Mouse (Mus musculus) forebrain, postnatal 0 days (tissue): ENCODE data around the gene Fbxl16. TPM values are rescaled to one million over a fixed set of nuclear protein-coding genes. Genes with fewer than 3 reads are reported as not detected.

Experiments
- ATAC-seq: fragments of 200-750 bp; cut with Nextera tagmentation; 2 replicates; pipeline ENCODE4 v1.8.0; 2017; ENCODE audit warnings: mild to moderate bottlenecking, moderate library complexity
- DNase-seq: peaks from one replicate; pipeline ENCODE4 v3.0.0-alpha.2; 2015
- H3K27ac ChIP-seq: fragments of 300-500 bp; sonication (generic); 2 replicates; pipeline ENCODE4 v1.5.1; 2014; ENCODE audit warnings: low read depth, mild to moderate bottlenecking, antibody characterized with exemption, low read length, moderate library complexity, mixed read lengths
- H3K27me3 ChIP-seq: fragments of 300-500 bp; sonication (generic); 2 replicates; pipeline ENCODE4 v1.6.1; 2014; ENCODE audit warnings: mild to moderate bottlenecking, low read length, mixed read lengths; ENCODE audit not compliant: insufficient read depth
- H3K36me3 ChIP-seq: fragments of 300-500 bp; sonication (generic); 2 replicates; pipeline ENCODE4 v1.6.1; 2014; ENCODE audit warnings: mild to moderate bottlenecking, moderate library complexity; ENCODE audit not compliant: insufficient read depth
- H3K4me1 ChIP-seq: fragments of 300-500 bp; sonication (generic); 2 replicates; pipeline ENCODE4 v1.6.1; 2014; ENCODE audit warnings: antibody characterized with exemption; ENCODE audit not compliant: insufficient read depth
- H3K4me2 ChIP-seq: fragments of 300-500 bp; sonication (generic); 2 replicates; pipeline ENCODE4 v1.6.1; 2014; ENCODE audit warnings: low read depth, mild to moderate bottlenecking, moderate library complexity
- H3K4me3 ChIP-seq: fragments of 300-500 bp; sonication (generic); 2 replicates; pipeline ENCODE4 v1.5.1; 2014; ENCODE audit warnings: low read depth, low read length, mixed read lengths
- H3K9ac ChIP-seq: fragments of 300-500 bp; sonication (generic); 2 replicates; pipeline ENCODE4 v1.6.1; 2014; ENCODE audit warnings: mild to moderate bottlenecking
- H3K9me3 ChIP-seq: fragments of 300-500 bp; sonication (generic); 2 replicates; pipeline ENCODE4 v1.6.1; 2016; ENCODE audit warnings: low read length
- CTCF ChIP-seq: sonication (generic); IDR thresholded peaks from 2 replicates; pipeline ENCODE4 v1.5.1; 2016; ENCODE audit warnings: antibody characterized with exemption, control low read depth, low read depth
- WGBS: fragments of 180-500 bp; shearing (Covaris S2); extraction: QIAGEN DNeasy Blood & Tissue Kit; methylation state at CpG from one replicate; pipeline ENCODE4 v1.1.7; 2014; 5-methylcytosine and 5-hydroxymethylcytosine counted together
- polyA plus RNA-seq: library from polyadenylated mRNA; unstranded; fragments of >200 nt; fragmentation: Nextera tagmentation; extraction: Ambion mirVana; gene quantifications from 2 replicates; pipeline ENCODE4 v1.2.1, GENCODE M21; 2015
- total RNA-seq: library from RNA; depleted of rRNA; stranded (reverse); fragments of >200 nt; gene quantifications from 2 replicates; pipeline ENCODE4 v1.2.3, GENCODE M21; 2014

Fbxl16 gene
- total and polyA plus RNA-seq, 2 experiments from 2014 or later = 58.7 to 133 TPM

DNA sequence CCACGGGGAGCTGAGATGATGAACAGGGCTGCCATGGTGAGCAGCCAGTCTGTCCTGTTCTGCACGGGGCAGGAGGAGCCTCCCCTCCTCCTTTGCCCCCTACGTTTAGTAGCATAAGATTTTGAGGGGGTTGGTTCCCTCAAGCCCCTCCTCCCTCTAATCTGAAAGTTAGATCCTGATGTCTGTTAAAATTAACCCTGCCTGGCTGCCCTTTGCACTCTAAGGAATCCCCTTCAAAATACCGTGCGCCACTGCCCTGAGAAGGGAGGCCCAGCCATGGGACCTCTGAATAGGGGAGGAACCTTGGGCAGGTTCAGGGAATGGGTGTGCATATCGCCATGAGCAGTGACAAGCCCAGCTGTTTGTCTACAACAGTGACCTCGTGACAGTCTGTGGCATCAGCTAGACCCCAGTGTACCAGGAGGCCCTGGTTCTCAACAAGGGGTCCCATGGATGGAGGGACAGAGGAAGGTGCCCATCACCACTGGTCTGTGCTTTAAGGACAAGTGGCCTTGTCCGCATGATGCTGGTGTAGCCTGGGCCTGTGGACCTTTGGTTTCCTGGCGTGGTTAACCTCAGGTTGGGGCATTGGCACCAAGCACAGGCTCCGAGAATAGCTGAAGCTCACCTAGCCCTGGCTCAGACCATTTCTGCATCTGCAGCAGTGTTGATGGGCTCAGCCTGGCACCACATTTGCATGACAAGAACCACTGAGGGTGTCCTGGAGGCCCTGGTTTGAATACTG is 33.4 kb upstream of the Fbxl16 start:
- DNase-seq (no peak), ATAC-seq (no peak)
- no peak overlapping the region for H3K27ac ChIP-seq
- H3K4me3 ChIP-seq = no peak overlapping the region
- no peaks in the 10 kb centered on the region for H3K27me3 ChIP-seq
- no peak overlapping the region for H3K4me2 ChIP-seq
- H3K9ac ChIP-seq = no peak overlapping the region
- TF ChIP-seq CTCF = no peak
- H3K36me3 ChIP-seq = peaks cover 15% of the 10 kb centered on the region
- no peaks in the 10 kb centered on the region for H3K9me3 ChIP-seq
- H3K4me1 ChIP-seq = peaks cover 5% of the 10 kb centered on the region
- 85% methylated on average over 10 of the region's 10 CpGs for WGBS

DNA sequence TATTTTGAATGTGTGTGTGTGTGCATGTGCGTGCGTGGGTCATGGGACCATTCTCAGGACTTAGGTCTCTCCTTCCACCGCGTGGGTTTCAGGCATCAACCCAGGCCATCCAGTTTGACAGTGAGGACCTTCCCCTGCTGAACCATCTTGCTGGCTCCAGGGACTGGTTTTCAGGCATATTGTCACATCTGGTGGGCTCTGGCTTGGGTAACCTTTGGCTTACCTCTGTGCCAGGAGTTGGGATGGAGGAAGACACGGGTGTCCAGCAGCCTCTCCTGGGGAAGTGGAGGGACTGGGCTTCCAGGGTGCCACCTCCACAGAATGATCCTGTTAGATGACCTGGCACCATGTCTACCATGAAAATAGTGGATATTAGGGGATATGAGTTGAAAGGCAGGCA is 30.9 kb upstream of the Fbxl16 start:
- ATAC-seq (no peak), DNase-seq (no peak)
- H3K36me3 ChIP-seq = peaks cover 36% of the 10 kb centered on the region
- no peak overlapping the region for H3K9ac ChIP-seq
- H3K4me1 ChIP-seq = peaks cover 5% of the 10 kb centered on the region
- H3K9me3 ChIP-seq = no peaks in the 10 kb centered on the region
- no peak for TF ChIP-seq CTCF
- H3K27ac ChIP-seq = no peak overlapping the region
- WGBS = 96% methylated on average over 5 of the region's 5 CpGs
- H3K4me2 ChIP-seq = no peak overlapping the region
- H3K4me3 ChIP-seq = no peak overlapping the region
- H3K27me3 ChIP-seq = no peaks in the 10 kb centered on the region

DNA sequence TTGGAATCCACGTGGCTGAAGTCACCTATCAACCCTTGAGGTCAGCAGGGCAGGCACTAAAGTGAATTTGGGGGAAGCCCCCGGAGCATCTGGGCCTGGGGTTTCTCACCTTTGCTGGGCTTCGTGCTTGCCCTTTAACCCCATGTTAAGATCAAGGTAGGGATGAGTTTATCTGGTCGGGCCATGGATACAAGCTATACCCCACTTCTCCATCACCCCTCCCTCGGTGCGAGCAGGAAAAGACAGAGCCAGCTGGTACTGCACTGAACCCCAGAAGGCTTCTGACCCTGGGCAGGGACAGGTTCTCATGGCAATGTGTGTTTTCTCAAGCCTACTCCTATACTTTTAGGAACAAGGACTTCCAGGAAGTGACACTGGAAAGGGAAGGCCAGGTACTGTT is 27.5 kb upstream of the Fbxl16 start:
- WGBS = 78% methylated on average over 6 of the region's 6 CpGs
- no peak for TF ChIP-seq CTCF
- no peak overlapping the region for H3K9ac ChIP-seq
- no peak overlapping the region for H3K4me3 ChIP-seq
- H3K4me1 ChIP-seq = peaks cover 6% of the 10 kb centered on the region
- no peak for DNase-seq
- ATAC-seq = no peak
- H3K36me3 ChIP-seq = peaks cover 49% of the 10 kb centered on the region
- no peaks in the 10 kb centered on the region for H3K27me3 ChIP-seq
- H3K4me2 ChIP-seq = no peak overlapping the region
- H3K9me3 ChIP-seq = no peaks in the 10 kb centered on the region
- H3K27ac ChIP-seq = no peak overlapping the region

DNA sequence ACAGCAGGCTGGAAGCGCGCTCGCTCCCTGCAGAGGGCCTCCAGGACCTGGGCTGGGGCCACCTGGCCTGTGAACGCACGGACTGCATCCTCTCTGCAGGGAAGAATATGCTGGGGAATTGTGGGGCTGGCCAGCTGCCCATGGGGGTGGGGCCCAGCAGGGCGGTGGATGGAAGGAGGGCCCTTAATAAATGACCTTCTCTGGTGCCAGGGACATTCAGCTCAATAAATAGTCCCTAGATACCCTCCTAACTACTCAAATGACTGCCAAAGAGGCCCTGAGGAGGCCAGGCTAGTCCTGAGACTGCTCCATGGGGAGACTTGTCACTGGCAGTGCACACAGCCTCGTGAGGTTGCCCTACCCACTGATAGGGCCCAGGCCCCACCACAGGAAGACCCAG is 25.8 kb upstream of the Fbxl16 start:
- H3K4me1 ChIP-seq = peaks cover 6% of the 10 kb centered on the region
- H3K27ac ChIP-seq = no peak overlapping the region
- H3K27me3 ChIP-seq = no peaks in the 10 kb centered on the region
- ATAC-seq (no peak), DNase-seq (no peak)
- H3K9me3 ChIP-seq = no peaks in the 10 kb centered on the region
- H3K4me2 ChIP-seq = no peak overlapping the region
- no peak overlapping the region; the same call in 1 of the 2 replicates for H3K9ac ChIP-seq
- H3K4me3 ChIP-seq = no peak overlapping the region
- WGBS = 62% methylated on average over 7 of the region's 7 CpGs
- no peak for TF ChIP-seq CTCF
- peaks cover 51% of the 10 kb centered on the region for H3K36me3 ChIP-seq

DNA sequence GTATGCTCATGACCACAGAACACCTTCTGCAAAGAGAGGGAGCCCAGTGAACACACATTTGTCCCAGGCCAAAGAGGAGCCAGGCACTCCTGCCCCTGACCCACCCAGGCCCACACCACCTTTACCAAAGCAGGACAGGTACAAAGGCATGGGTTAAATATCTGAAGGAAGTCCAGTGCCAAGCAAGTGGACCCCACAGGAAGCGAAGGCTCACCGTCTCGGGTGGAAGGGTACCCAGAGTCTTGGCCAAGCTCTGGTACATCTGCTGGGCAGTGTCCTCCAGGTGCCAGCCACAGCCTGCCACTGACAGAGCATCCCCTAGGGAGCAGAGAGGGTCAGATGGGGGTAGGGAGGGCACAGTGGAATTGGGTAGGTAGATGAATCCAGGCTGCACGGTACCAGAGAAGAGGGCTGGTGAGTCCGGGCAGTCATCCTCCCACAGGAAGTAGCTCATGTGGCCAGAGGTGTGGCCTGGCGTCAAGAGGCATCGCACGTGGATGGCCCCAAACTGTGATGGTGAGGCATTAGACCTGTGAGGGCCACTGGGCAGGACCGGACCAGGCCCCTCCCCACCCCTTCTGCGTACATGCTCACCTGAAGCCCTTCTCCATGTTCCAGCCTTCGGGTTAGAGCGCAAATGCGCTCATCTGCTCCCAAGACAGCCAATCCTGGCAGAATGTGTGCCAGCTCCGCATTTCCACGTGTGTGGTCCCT is 24.9 kb upstream of the Fbxl16 start:
- Histone ChIP-seq H3K4me2 (peak overlapping the region; percentile 82), H3K9me3 (no peaks in the 10 kb centered on the region), H3K9ac (peak overlapping the region; percentile 70), H3K27ac (no peak overlapping the region), H3K36me3 (peaks cover 51% of the 10 kb centered on the region), H3K4me3 (peak overlapping the region; percentile 70), H3K27me3 (no peaks in the 10 kb centered on the region), H3K4me1 (peaks cover 6% of the 10 kb centered on the region)
- DNase-seq (no peak), ATAC-seq (no peak)
- TF ChIP-seq CTCF = no peak
- WGBS = 72% methylated on average over 15 of the region's 15 CpGs

DNA sequence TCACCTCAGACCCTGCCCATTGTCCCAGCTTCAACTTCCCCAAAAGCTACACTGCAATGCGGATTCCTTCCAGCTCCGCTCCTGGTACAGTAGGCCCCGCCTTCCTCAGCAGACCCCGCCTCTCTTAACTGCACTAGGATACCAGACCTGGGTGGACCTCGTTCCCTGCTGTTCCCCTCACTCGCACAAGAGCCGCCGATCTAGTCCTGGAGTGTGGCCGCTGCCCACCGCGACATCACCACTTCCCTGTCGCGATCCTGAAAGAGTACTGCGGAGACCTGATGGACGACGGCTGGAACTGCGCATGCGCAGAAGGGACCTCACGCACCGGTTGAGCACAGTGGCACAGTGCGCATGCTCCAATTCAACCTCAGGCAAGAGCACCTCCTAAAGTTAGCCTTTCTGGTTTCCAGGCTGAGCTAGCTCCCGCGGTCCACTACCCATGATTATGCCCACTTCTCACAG is 23.6 kb upstream of the Fbxl16 start, which contains the start of gene Haghl:
Haghl (minus strand) TSS at position 393 of the 465 bp plus-strand sequence.
- Histone ChIP-seq H3K9ac (peak within 1 kb of the TSS; percentile 70), H3K36me3 (peaks cover 49% of the 10 kb centered on the region), H3K4me1 (peaks cover 6% of the 10 kb centered on the region), H3K27ac (peak within 1 kb of the TSS; percentile 81), H3K27me3 (no peaks in the 10 kb centered on the region), H3K9me3 (no peaks in the 10 kb centered on the region), H3K4me3 (peak within 1 kb of the TSS; percentile 70), H3K4me2 (peak within 1 kb of the TSS; percentile 82)
- peak; percentile 89 for ATAC-seq
- peak; percentile 99 for DNase-seq
- TF ChIP-seq CTCF = no peak
- WGBS = under 1% methylated on average over 23 of the region's 23 CpGs

DNA sequence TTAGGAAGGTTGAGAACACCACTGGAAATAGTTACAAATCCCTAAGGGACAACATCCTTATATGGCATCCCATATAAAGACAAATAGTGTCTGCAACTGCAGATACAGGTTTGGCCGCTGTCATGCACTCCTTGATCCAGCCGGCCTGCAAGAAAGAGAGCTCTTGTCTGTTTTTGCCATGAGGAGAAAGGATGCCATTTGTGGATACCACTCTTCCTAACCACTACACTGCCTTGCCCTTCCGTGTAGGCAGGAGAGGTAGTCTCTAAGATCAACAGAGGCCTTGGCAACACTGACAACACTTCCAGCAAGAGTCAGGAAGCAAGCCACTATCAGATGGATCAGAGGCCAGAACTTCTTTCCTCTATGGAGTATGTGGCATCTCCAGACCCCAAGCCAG is 22.6 kb upstream of the Fbxl16 start, which contains the start of gene Ccdc78:
Ccdc78 (plus strand) TSS at position 301 of the 400 bp plus-strand sequence.
- ATAC-seq (no peak), DNase-seq (no peak)
- WGBS = 78% methylated on average over 3 of the region's 3 CpGs
- Histone ChIP-seq H3K4me2 (peak within 1 kb of the TSS; percentile 82), H3K4me3 (peak within 1 kb of the TSS; percentile 70), H3K9ac (peak within 1 kb of the TSS; percentile 70), H3K36me3 (peaks cover 43% of the 10 kb centered on the region), H3K27me3 (no peaks in the 10 kb centered on the region), H3K9me3 (no peaks in the 10 kb centered on the region), H3K4me1 (peaks cover 6% of the 10 kb centered on the region), H3K27ac (peak within 1 kb of the TSS; percentile 81)
- no peak for TF ChIP-seq CTCF
